Mouse (Mus musculus) R1 (cell line): ENCODE results near the gene 4930404N11Rik.
A peak's percentile ranks its signal among the peaks of the same experiment; 100 is the strongest.

ENCODE experiments used
- DNase-seq: peaks from one replicate; pipeline ENCODE4 v3.0.0-alpha.2; 2018; ENCODE audit warnings: low read depth, low spot score

The 4930404N11Rik gene

DNA sequence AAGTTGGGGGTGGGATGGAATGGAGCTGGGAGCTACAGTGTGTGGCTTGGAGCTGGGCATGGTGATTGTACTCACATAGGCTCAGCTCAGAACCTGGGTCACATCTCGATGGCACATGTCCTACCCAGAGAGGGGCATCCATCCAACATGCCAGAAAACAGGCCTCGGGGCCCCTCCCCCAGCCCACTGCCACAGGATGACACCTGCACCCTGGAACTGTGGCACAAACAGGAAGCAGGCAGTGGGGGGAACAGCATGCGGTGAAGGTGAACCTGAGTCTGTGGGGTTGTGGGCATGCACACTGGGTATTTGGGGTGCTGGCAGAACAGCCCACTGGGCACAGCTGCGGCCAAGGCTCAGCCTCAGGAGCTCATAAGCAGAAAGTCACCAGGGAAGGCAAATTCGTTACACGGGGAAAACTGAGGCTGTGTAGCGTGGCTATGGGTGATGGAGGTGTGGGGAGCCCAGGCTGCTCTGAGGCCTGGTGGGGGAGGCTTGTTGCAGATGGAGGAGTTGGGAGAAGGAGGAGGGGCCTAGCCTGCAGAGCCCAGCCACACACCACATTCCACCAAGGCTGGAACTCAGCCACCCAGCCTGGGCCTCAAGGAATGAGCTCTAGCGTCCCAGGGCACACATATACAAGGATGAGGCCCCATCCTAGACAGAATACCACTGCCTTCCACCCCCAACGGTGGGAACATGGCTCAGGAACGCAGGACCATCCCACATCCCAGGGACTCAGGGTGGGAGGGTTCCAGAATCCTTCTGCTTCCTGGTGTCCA is 36.2 kb downstream of the 4930404N11Rik start:
- DNase-seq: no peak

- DNase-seq: no peak
Measured at GRCm38 (mm10) chr10:81328386-81328785, 37.2 kb downstream of the 4930404N11Rik start, which contains the start of gene Tbxa2r. TSS of gene Tbxa2r (plus strand) at chr10:81328731.

- no peak for DNase-seq
Measured at GRCm38 (mm10) chr10:81327959-81328358, 37.7 kb downstream of the 4930404N11Rik start.

- DNase-seq: peak; percentile 49
Measured at GRCm38 (mm10) chr10:81326858-81327257, 38.8 kb downstream of the 4930404N11Rik start.

DNA sequence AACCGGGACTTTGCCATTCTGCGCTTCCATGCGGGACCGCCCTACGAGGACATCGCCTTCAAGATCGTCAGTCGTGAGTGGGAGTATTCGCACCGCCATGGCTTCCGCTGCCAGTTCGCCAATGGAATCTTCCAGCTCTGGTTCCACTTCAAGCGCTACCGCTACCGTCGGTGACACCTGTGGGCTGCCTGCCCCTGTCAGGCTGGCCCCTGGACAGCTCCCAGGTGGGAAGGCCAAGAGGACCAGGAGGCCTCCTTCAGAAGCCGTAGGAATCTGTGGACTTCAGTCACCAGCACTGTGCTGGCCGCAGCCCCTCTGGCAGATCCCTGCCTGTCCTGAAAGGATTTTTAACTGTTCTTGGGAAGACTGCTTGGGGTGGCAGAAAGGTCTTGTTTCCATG is 39.8 kb downstream of the 4930404N11Rik start:
- no peak for DNase-seq

GRCm38 (mm10) chr10:81325176-81325575 is 40.4 kb downstream of the 4930404N11Rik start:
- DNase-seq: no peak

- DNase-seq: no peak
Measured at GRCm38 (mm10) chr10:81323791-81324530, 41.7 kb downstream of the 4930404N11Rik start.

DNA sequence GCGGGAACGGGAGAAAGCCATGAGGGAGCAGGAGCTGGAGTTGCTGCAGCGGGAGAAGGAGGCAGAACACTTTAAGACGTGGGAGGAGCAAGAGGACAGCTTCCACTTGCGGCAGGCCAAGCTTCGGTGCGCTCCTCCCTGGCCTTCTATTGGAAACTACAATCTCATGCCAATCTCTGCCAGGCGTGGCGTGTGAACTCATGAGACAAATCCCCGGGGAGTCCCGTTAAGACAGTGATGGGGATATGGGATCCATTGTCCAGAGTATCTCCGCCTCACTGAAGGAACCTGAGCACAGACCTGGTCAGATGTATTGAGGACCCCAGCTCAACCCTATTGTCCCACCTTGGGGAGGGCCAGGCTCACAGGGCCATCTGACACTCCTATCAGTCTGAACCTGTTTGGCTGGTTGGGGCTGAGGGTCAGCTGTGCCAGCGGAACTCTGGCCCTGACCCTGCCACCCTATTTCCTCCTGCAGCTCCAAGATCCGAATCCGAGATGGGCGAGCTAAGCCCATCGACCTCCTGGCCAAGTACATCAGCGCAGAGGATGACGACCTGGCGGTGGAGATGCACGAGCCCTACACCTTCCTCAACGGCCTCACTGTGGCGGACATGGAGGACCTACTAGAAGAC is 42.4 kb downstream of the 4930404N11Rik start:
- DNase-seq: no peak

GRCm38 (mm10) chr10:81322444-81322843 is 43.2 kb downstream of the 4930404N11Rik start:
- no peak for DNase-seq

- no peak for DNase-seq
Measured at GRCm38 (mm10) chr10:81321436-81321835, 44.2 kb downstream of the 4930404N11Rik start.

DNA sequence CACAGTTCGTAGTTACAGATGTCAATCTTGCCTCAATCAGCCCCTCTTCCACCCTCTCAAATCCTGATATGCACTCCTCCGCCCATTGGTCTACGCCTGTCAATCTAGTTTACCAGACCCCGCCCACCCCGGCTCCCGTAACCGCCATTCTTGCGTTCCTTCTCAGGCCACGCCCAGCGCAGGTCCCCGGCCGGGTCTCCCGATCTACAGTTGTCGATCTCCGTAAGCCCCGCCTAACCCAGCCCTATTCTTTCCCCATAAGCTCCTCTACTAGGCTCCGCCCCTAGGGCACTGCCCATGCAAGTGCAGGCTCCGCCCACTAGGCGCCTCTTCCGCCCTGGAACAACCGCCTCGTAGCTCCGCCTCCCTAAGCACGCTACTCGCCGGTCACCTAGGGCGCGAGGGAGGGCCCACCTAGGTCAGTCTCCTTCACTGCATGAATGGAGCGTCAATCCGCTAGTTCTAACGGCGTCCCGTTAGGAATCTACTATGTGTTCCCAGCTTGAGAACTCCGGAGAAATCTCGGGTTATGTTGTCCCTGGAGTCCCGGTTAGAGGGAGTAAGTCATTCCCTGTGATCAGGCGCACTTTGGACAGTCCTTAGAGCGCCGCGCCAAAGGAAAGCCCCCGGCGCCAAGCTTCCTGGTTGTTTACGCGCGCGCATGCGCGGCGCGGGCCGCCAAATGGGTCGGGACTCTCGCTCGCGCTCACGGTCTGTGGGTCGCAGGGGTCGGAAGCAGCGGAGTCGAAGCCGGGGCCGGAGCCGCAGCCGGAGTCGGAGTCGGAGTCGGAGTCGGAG is 44.9 kb downstream of the 4930404N11Rik start, which contains the start of gene Cactin:
Cactin (plus strand) TSS at position 554 of the 798 bp plus-strand sequence.
- peak; percentile 100 for DNase-seq

- DNase-seq: peak; percentile 100
Measured at GRCm38 (mm10) chr10:81319741-81320549, 45.7 kb downstream of the 4930404N11Rik start.

DNA sequence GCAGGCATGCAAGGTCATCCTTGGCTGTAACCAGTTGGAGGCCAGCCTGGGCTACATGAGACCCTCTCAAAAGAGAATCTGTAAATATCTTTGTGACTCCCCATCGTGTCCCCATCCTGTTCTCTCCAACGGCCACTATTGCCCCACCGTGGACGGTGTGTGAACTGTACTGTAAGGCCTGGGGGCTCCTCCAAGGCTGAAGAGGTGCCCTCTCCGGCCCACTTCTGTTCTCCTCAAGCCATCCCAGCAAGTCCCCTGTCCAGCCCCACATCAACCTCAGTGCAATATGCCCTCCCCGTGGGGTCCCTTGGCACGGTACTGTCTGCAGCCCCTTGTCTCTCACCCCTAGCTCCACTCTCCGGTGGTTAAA is 46.3 kb downstream of the 4930404N11Rik start:
- no peak for DNase-seq

DNA sequence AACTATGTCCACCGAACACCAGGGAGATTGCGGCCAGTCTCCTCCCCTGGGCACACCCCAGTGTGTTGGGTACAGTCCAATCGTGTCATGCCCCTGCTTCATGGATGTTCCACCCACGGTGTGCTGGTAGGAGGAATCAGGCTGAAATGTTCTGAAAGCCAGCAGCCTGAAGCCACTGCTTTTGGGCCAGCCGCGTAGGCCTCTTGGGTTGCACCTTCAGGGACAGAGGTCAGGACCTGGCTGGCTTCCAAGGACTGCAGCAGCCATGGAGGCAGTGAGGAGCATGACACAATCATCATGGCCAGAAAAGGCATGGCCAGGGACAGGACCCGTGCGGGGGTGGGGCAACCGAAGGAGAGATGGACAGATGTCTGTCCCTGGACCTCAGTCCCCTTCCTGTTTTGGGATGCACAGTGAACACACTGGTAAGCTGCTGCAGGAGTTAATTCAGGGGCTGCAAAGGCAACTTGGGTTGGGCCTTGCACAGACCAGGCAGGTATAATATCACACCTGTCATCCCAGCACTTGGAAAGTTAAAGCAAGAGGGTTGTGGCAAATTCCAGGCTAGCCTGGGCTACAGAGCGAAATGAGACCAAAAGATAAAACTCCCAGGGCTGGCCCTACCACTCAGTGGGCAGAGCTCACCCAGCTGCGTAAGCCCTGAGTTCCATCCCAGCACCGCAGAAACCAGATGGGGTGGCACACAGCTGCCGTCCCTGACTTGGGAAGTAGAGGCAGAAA is 46.9 kb downstream of the 4930404N11Rik start:
- DNase-seq: no peak

GRCm38 (mm10) chr10:81317273-81317672 is 48.3 kb downstream of the 4930404N11Rik start:
- DNase-seq: peak; percentile 94

DNA sequence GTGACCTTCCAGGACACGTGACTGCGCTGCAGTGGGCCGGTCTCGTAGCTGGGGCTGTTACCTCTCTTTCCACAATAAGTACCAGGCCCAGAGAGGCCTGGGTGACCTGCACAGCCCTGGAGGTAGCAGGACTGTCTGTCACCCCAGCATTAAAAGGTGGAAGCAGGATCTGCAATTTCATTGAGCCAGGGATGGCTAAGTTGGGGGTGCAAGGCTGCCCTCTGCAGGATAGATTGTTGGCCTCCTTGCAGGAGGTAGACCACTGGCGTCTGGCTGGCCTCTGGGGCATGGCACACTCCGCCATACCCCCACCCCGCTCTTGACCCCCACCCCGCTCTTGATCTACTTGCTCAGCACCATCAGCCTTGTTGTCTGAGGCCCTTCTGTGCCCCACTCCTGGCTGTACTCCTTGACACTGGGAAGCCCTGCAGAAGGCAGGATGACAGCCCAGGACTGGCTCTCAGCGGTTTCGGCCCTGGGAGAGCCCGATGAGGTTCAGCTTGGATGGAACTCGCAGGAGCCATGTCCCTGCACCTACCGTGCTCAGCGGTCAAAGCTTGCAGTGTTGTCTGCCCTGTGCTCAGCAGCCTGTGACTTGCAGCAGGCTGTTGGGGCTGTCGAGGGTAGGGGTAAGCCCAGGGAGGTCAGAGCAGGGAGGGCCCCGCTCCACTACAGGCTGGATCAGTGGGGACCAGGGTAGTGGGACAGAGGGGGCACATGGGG is 49.1 kb downstream of the 4930404N11Rik start:
- DNase-seq: no peak

DNA sequence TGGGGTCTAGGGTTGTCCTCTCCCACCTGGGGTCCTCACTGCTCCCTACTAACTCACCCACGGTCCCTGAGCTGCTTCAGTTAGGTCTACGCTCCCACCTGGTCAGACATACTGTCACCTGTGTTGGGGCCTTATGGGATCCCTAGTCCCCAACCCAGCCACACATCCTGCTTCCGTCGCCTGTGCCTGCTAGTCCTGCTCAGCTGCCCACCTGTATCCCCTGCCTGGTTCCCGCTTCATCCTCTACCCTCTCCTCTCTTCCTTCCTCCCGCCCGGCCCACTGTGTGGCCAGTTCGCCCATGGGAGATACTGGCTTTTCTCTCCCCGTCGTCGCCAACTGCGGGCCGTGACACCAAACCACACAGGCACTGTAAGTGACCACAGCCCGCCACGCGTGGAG is 50.0 kb downstream of the 4930404N11Rik start:
- DNase-seq: no peak

DNA sequence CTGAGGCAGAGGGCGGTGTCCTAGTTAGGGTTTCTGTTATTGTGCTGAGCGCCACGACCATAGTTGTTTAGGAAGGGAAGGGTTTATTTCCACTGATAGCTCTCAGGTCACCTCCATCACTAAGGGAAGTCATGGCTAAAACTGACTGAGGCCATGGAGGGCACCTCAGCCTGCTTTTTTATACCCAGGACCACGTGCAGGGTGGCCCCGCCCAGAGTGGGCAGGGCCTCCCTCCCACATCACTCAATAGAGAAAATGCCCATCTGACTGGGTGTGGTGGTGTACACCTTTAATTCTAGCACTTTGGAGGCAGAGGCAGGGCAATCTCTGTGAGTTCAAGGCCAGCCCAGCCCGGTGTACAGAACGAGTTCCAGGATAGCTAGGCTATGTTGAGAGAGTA is 51.4 kb downstream of the 4930404N11Rik start:
- DNase-seq: peak; percentile 46

GRCm38 (mm10) chr10:81313581-81313980 is 52.0 kb downstream of the 4930404N11Rik start:
- no peak for DNase-seq
